Mouse (Mus musculus): ENCODE measurements around the gene Tpp2. TPM values are rescaled to one million over a fixed set of nuclear protein-coding genes. Genes with fewer than 3 reads are reported as not detected.

Tpp2 gene
- polyA plus RNA-seq, 2 experiments = 27.3 to 49.6 TPM

DNA sequence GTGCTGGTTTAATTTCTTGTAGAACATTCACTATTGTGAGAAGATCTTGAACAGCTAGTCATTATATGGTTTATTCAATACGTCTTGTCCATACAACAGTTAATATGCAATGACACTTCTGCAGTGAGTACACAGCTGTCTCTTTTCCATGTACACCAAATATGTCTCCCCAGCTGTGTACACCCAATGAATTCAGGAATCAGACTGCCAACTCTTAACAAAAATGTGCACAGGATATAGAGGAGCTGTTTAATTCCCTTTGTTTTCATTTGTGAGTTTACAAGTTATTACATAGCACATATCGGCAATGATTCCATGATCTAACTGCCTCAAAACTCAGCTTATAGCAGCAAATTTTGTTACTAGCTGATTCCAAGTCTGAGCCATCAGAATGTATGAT is 71.1 kb downstream of the Tpp2 start:
- no peaks in the 10 kb centered on the region for H3K4me1 ChIP-seq (ENCODE audit: control insufficient read depth, insufficient read depth, low read length)
- no peak overlapping the region for H3K4me3 ChIP-seq (replicated peaks; ENCODE audit: low read length)
- 92% methylated on average over 2 of the region's 2 CpGs for WGBS
- no peak overlapping the region for H3K9ac ChIP-seq (ENCODE audit: low read depth, low read length, severe bottlenecking)
- no peaks in the 10 kb centered on the region for H3K27me3 ChIP-seq (ENCODE audit: control insufficient read depth, insufficient read depth, low read length)
- H3K27ac ChIP-seq (replicated peaks; ENCODE audit: low read depth, low read length) = no peak overlapping the region
- no peak for TF ChIP-seq POLR2A (IDR thresholded peaks at IDR 0.05; ENCODE audit: borderline replicate concordance, extremely low read depth, insufficient read depth, insufficient read length)
- DNase-seq (ENCODE audit: low spot score) (no peak), ATAC-seq (ENCODE audit: low FRiP score, low read depth) (no peak)
- no peak overlapping the region for H3K4me2 ChIP-seq (replicated peaks; ENCODE audit: low read depth, low read length, severe bottlenecking)
- H3K9me3 ChIP-seq (ENCODE audit: control insufficient read depth, low read length) = no peaks in the 10 kb centered on the region
- H3K36me3 ChIP-seq (ENCODE audit: control insufficient read depth, insufficient read depth, low read length) = peaks cover 44% of the 10 kb centered on the region

DNA sequence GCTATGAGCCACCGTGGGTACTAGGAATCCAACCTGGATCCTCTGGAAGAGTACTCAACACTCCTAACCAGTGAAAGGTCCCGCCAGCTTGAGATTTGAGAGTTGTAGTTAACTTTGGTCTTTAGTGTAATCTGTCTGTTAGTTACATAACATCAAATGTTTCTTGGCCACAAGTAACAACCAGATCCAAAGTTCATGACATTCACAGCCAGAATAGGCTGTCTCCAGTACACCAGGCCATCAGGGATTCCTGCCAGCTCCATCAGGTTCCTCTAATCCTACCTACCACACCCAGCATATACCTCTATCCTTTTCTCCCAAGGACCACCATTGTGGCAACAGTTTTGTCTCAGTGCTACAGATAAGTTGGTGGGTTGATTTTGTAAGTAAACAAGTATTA is 82.1 kb downstream of the Tpp2 start:
- 91% methylated on average over 2 of the region's 2 CpGs for WGBS
- no peak for DNase-seq (ENCODE audit: low spot score)
- Histone ChIP-seq H3K36me3 (ENCODE audit: control insufficient read depth, insufficient read depth, low read length) (no peaks in the 10 kb centered on the region), H3K27ac (replicated peaks; ENCODE audit: low read depth, low read length) (no peak overlapping the region), H3K27me3 (ENCODE audit: control insufficient read depth, insufficient read depth, low read length) (no peaks in the 10 kb centered on the region), H3K4me3 (replicated peaks; ENCODE audit: low read length) (no peak overlapping the region), H3K9ac (ENCODE audit: low read depth, low read length, severe bottlenecking) (no peak overlapping the region), H3K9me3 (ENCODE audit: control insufficient read depth, low read length) (no peaks in the 10 kb centered on the region), H3K4me1 (ENCODE audit: control insufficient read depth, insufficient read depth, low read length) (0 out of 2 replicates have a peak, but pooled peaks cover 2% of the 10 kb centered on the region), H3K4me2 (replicated peaks; ENCODE audit: low read depth, low read length, severe bottlenecking) (no peak overlapping the region)
- TF ChIP-seq POLR2A (IDR thresholded peaks at IDR 0.05; ENCODE audit: borderline replicate concordance, extremely low read depth, insufficient read depth, insufficient read length) = no peak
- no peak for ATAC-seq (ENCODE audit: low FRiP score, low read depth)

DNA sequence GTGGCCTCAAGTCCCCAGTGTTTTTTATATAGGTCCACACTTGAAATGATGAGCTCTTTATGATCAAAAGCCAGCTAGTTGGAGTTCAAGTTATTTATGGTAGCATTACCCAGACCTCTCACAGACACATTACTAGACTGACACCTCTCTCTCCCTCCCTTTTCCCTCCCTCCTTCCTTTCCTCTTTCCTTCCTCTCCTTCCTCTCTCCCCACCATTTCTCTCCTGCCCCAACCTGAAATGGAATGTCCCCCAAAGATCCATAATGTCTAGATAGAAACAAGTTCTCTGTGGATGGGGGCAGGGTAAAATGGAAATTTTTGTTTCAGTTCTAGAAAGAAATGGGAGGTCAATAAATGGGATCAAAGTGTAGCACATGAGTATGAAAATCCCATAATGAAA is 86.5 kb downstream of the Tpp2 start, which contains the start of gene Mettl21c:
Mettl21c (minus strand) TSS at position 101 of the 400 bp plus-strand sequence.
- ATAC-seq (ENCODE audit: low FRiP score, low read depth) = no peak
- Histone ChIP-seq H3K27me3 (ENCODE audit: control insufficient read depth, insufficient read depth, low read length) (no peaks in the 10 kb centered on the region), H3K9me3 (ENCODE audit: control insufficient read depth, low read length) (no peaks in the 10 kb centered on the region), H3K4me3 (replicated peaks; ENCODE audit: low read length) (no peak within 1 kb of the TSS), H3K27ac (replicated peaks; ENCODE audit: low read depth, low read length) (no peak within 1 kb of the TSS), H3K36me3 (ENCODE audit: control insufficient read depth, insufficient read depth, low read length) (no peaks in the 10 kb centered on the region), H3K9ac (ENCODE audit: low read depth, low read length, severe bottlenecking) (no peak within 1 kb of the TSS), H3K4me1 (ENCODE audit: control insufficient read depth, insufficient read depth, low read length) (0 out of 2 replicates have a peak, but pooled peaks cover 3% of the 10 kb centered on the region), H3K4me2 (replicated peaks; ENCODE audit: low read depth, low read length, severe bottlenecking) (no peak within 1 kb of the TSS)
- no peak for TF ChIP-seq POLR2A (IDR thresholded peaks at IDR 0.05; ENCODE audit: borderline replicate concordance, extremely low read depth, insufficient read depth, insufficient read length)
- DNase-seq (ENCODE audit: low spot score) = no peak

- Histone ChIP-seq H3K9me3 (ENCODE audit: control insufficient read depth, low read length) (no peaks in the 10 kb centered on the region), H3K27ac (replicated peaks; ENCODE audit: low read depth, low read length) (no peak overlapping the region), H3K4me1 (ENCODE audit: control insufficient read depth, insufficient read depth, low read length) (0 out of 2 replicates have a peak, but pooled peaks cover 3% of the 10 kb centered on the region), H3K4me2 (replicated peaks; ENCODE audit: low read depth, low read length, severe bottlenecking) (no peak overlapping the region), H3K27me3 (ENCODE audit: control insufficient read depth, insufficient read depth, low read length) (no peaks in the 10 kb centered on the region), H3K4me3 (replicated peaks; ENCODE audit: low read length) (no peak overlapping the region), H3K9ac (ENCODE audit: low read depth, low read length, severe bottlenecking) (no peak overlapping the region), H3K36me3 (ENCODE audit: control insufficient read depth, insufficient read depth, low read length) (no peaks in the 10 kb centered on the region)
- no peak for TF ChIP-seq POLR2A (IDR thresholded peaks at IDR 0.05; ENCODE audit: borderline replicate concordance, extremely low read depth, insufficient read depth, insufficient read length)
- DNase-seq (ENCODE audit: low spot score) = no peak
- 96% methylated on average over 1 of the region's 1 CpGs for WGBS
- ATAC-seq (ENCODE audit: low FRiP score, low read depth) = no peak
Measured at GRCm38 (mm10) chr1:44022656-44023055, 89.2 kb downstream of the Tpp2 start.

DNA sequence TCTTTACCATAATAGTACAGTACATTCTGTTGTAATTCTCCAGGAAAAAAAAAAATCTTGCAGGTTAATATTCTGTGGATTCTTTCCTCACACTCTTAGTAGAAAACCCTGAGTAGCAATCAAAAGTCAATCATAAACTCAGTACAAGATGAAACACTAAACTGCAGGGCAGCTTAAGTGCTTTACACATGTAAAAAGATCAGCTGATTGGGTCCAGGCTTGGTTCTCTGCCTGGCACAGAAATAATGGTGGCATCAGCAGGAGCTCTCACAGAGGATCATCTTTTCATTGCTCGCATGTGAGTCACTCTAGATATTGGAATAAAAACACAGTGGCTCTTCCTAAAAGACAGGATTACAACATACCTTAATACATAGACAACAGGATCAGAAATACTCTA is 94.2 kb downstream of the Tpp2 start:
- Histone ChIP-seq H3K4me3 (replicated peaks; ENCODE audit: low read length) (no peak overlapping the region), H3K4me2 (replicated peaks; ENCODE audit: low read depth, low read length, severe bottlenecking) (no peak overlapping the region), H3K27me3 (ENCODE audit: control insufficient read depth, insufficient read depth, low read length) (no peaks in the 10 kb centered on the region), H3K4me1 (ENCODE audit: control insufficient read depth, insufficient read depth, low read length) (no peaks in the 10 kb centered on the region), H3K36me3 (ENCODE audit: control insufficient read depth, insufficient read depth, low read length) (no peaks in the 10 kb centered on the region), H3K9ac (ENCODE audit: low read depth, low read length, severe bottlenecking) (no peak overlapping the region), H3K9me3 (ENCODE audit: control insufficient read depth, low read length) (no peaks in the 10 kb centered on the region), H3K27ac (replicated peaks; ENCODE audit: low read depth, low read length) (no peak overlapping the region)
- 84% methylated on average over 1 of the region's 1 CpGs for WGBS
- DNase-seq (ENCODE audit: low spot score) (no peak), ATAC-seq (ENCODE audit: low FRiP score, low read depth) (no peak)
- no peak for TF ChIP-seq POLR2A (IDR thresholded peaks at IDR 0.05; ENCODE audit: borderline replicate concordance, extremely low read depth, insufficient read depth, insufficient read length)

DNA sequence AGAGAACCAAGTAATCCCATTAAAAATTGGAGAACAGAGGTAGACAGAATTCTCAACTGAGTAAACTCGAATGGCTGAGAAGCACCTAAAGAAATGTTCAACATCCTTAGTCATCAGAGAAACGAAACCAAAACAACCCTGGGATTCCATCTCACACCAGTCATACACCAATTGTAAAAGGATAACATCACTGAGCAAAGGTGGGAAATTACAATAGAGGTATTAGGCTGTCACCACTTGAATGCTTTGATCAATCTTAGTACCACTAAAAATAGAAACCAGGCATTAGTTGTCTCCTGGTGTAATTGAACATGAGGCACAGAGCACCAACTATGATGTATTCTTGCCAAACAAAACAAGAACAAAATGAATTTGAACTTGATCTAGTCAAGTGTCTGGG is 98.8 kb downstream of the Tpp2 start:
- H3K4me2 ChIP-seq (replicated peaks; ENCODE audit: low read depth, low read length, severe bottlenecking) = no peak overlapping the region
- H3K4me3 ChIP-seq (replicated peaks; ENCODE audit: low read length) = no peak overlapping the region
- H3K4me1 ChIP-seq (ENCODE audit: control insufficient read depth, insufficient read depth, low read length) = no peaks in the 10 kb centered on the region
- H3K27me3 ChIP-seq (ENCODE audit: control insufficient read depth, insufficient read depth, low read length) = no peaks in the 10 kb centered on the region
- TF ChIP-seq POLR2A (IDR thresholded peaks at IDR 0.05; ENCODE audit: borderline replicate concordance, extremely low read depth, insufficient read depth, insufficient read length) = no peak
- H3K9ac ChIP-seq (ENCODE audit: low read depth, low read length, severe bottlenecking) = no peak overlapping the region
- DNase-seq (ENCODE audit: low spot score) (no peak), ATAC-seq (ENCODE audit: low FRiP score, low read depth) (no peak)
- H3K9me3 ChIP-seq (ENCODE audit: control insufficient read depth, low read length) = no peaks in the 10 kb centered on the region
- H3K36me3 ChIP-seq (ENCODE audit: control insufficient read depth, insufficient read depth, low read length) = no peaks in the 10 kb centered on the region
- H3K27ac ChIP-seq (replicated peaks; ENCODE audit: low read depth, low read length) = no peak overlapping the region
- 77% methylated on average over 2 of the region's 2 CpGs for WGBS
